Mouse (Mus musculus): Measurements from ENCODE around the gene Tgfbr3. TPM values are rescaled to one million over a fixed set of nuclear protein-coding genes. Genes with fewer than 3 reads are reported as not detected.

Tgfbr3 gene
- total RNA-seq (2023), result 10 to 100 TPM; 52.0 to 56.7 TPM

GRCm38 (mm10) chr5:107289234-107289764, at the start of gene Tgfbr3:
Tgfbr3 (minus strand) TSS chr5:107289629.

GRCm38 (mm10) chr5:107330916-107331421, 41.5 kb upstream of the Tgfbr3 start, which contains the start of gene Brdt:
Brdt (plus strand) TSS chr5:107331159.

Other genes with a start within 250 kb of the Tgfbr3 start
- 1 to 10 TPM in 1 of 2 experiments, under 1 TPM in 1; 0.68 to 1.2 TPM for gene Brdt, start 41.5 kb upstream of the Tgfbr3 start, total RNA-seq (2023)
- under 1 TPM in 1 of 2 experiments, not detected in 1; 0.52 TPM for gene Ephx4, start 113.1 kb upstream of the Tgfbr3 start, total RNA-seq (2023)
- gene Lpcat2b, start 141.9 kb upstream of the Tgfbr3 start, total RNA-seq (2023), result not detected
- 1 to 10 TPM; 5.4 to 6.9 TPM for gene Btbd8, start 148.4 kb upstream of the Tgfbr3 start, total RNA-seq (2023)
- under 1 TPM in 1 of 2 experiments, not detected in 1; 0.17 TPM for gene Gm42669, start 218.0 kb upstream of the Tgfbr3 start, total RNA-seq (2023)
- under 1 TPM; 0.15 to 0.18 TPM for gene 1700028K03Rik, start 245.1 kb upstream of the Tgfbr3 start, total RNA-seq (2023)

Measured in T-cell, adult 66 days (primary cell).